Mouse (Mus musculus): ENCODE data around the gene Tmem38a.

DNA sequence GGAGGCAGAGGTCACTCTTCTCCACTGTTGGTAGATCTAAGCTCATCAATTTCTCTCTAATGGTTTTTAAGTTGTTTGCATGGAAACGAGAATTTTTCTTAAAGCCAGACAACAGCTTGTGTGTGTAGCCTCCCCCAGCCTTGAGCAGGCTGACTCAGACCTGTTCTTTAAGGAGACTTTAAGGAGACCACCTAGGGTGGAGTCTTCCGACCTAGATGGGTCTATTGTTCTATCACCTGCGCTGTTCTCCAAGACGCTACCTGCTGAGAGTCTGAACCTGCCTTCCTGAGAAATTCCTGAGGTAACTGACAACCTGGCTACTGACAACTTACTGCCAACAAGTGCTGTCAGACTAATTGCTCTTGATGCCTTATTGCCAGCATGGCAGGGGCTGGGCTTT is 16.1 kb upstream of the Tmem38a start:
- TF ChIP-seq CTCF (IDR thresholded peaks at IDR 0.05; ENCODE audit: borderline replicate concordance, insufficient read depth, low read length) (no peak), POLR2A (IDR thresholded peaks at IDR 0.05; ENCODE audit: low read depth, low read length) (no peak)

All from embryonic fibroblast, embryonic 13.5 days (primary cell).